Mouse (Mus musculus) bone marrow macrophage, adult 2 months (primary cell): ENCODE measurements around the gene Phf24.

ENCODE experiments used
- CTCF ChIP-seq: IDR thresholded peaks from 2 replicates; pipeline ENCODE4 v1.5.1; 2012; ENCODE audit warnings: low read depth, mild to moderate bottlenecking, low read length, moderate library complexity
- POLR2A ChIP-seq: IDR thresholded peaks from 2 replicates; pipeline ENCODE4 v1.6.1; 2012; ENCODE audit warnings: mild to moderate bottlenecking, low read depth, low read length, borderline replicate concordance

GRCm38 (mm10) chr4:42953435-42954094 lies 37.1 kb downstream of the Phf24 start:
- TF ChIP-seq CTCF (no peak), POLR2A (no peak)
